Mouse (Mus musculus) lung, embryonic 14.5 days (tissue): Measurements from ENCODE around the gene Pik3r3. TPM values are rescaled to one million over a fixed set of nuclear protein-coding genes. Genes with fewer than 3 reads are reported as not detected.

Experiments
- ATAC-seq: fragments of 200-750 bp; cut with Nextera tagmentation; 2 replicates; pipeline ENCODE4 v1.8.0; 2017; ENCODE audit warnings: mild to moderate bottlenecking, moderate TSS enrichment, moderate library complexity; ENCODE audit not compliant: insufficient read depth
- DNase-seq: peaks from one replicate; pipeline ENCODE4 v3.0.0-alpha.2; 2015
- H3K27ac ChIP-seq: fragments of 300-500 bp; sonication (generic); 2 replicates; pipeline ENCODE4 v1.5.1; 2014; ENCODE audit warnings: low read depth, mild to moderate bottlenecking, moderate library complexity
- H3K27me3 ChIP-seq: fragments of 300-500 bp; sonication (generic); 2 replicates; pipeline ENCODE4 v1.6.1; 2014; ENCODE audit warnings: low read length, control low read depth; ENCODE audit not compliant: insufficient read depth
- H3K36me3 ChIP-seq: fragments of 300-500 bp; sonication (generic); 2 replicates; pipeline ENCODE4 v1.6.1; 2014; ENCODE audit warnings: control low read depth; ENCODE audit not compliant: insufficient read depth
- H3K4me1 ChIP-seq: fragments of 300-500 bp; sonication (generic); 2 replicates; pipeline ENCODE4 v1.6.1; 2014; ENCODE audit warnings: antibody characterized with exemption, control low read depth; ENCODE audit not compliant: insufficient read depth
- H3K4me2 ChIP-seq: fragments of 300-500 bp; sonication (generic); 2 replicates; pipeline ENCODE4 v1.6.1; 2014; ENCODE audit warnings: mild to moderate bottlenecking
- H3K4me3 ChIP-seq: fragments of 300-500 bp; sonication (generic); 2 replicates; pipeline ENCODE4 v1.5.1; 2014; ENCODE audit warnings: low read depth, low read length
- H3K9ac ChIP-seq: fragments of 300-500 bp; sonication (generic); 2 replicates; pipeline ENCODE4 v1.6.1; 2014
- H3K9me3 ChIP-seq: fragments of 300-500 bp; sonication (generic); 2 replicates; pipeline ENCODE4 v1.6.1; 2016; ENCODE audit warnings: low read depth, low read length, control low read depth
- CTCF ChIP-seq: IDR thresholded peaks from 2 replicates; pipeline ENCODE4 v1.5.1; 2016; ENCODE audit warnings: antibody characterized with exemption, low read depth
- WGBS: fragments of 180-500 bp; shearing (Covaris S2); extraction: QIAGEN DNeasy Blood & Tissue Kit; methylation state at CpG from one replicate; pipeline ENCODE4 v1.1.7; 2014; 5-methylcytosine and 5-hydroxymethylcytosine counted together
- polyA plus RNA-seq: library from polyadenylated mRNA; unstranded; fragments of >200 nt; fragmentation: Nextera tagmentation; extraction: Ambion mirVana; gene quantifications from 2 replicates; pipeline ENCODE4 v1.2.1, GENCODE M21; 2014

Gene Pik3r3
- 26.4 and 28.7 TPM in 2 replicates for polyA plus RNA-seq

DNA sequence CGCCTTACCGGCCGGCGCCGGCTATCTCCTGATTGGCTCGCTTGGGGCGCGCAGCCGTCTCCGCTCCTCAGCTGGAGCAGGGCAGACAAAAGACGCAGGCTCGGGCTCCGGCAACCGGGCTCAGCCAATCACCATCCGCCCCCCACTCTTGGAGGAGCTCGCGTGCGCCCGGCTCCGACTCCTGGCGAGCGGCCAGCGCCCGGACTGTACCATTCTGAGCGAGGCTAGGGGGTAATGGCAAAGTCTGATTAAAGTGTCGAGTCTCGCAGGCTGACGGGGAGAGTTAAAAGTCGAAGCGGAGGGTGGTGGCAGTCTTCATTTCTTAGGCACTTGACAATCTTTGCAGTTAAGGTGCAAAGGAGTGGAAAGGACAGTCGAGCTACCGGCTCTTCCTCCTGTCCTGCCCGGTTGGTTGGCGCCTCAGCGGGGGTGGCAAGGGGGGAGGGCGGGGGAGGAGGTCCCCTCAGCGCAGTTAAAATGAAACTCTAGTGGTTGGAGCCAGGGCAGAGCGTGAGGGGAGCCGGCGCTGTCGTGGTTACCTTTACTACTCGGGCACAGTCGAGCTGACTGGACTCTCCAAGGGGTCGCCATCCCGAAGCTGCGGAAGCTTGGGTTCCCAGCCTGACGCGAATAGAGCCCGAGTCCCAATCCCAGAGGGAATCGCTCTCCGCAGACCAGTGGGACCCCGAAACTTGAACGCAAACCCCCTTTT is at the start of gene Pik3r3:
TSS of gene Pik3r3 (plus strand) at position 479 of the 712 bp plus-strand sequence.
- DNase-seq, result peak; percentile 99
- TF ChIP-seq CTCF, result no peak
- Histone ChIP-seq H3K4me3 (peak within 1 kb of the TSS; percentile 62), H3K4me1 (0 out of 2 replicates have a peak, but pooled peaks cover 7% of the 10 kb centered on the region), H3K9ac (peak within 1 kb of the TSS; percentile 90), H3K27me3 (no peaks in the 10 kb centered on the region), H3K4me2 (peak within 1 kb of the TSS; percentile 68), H3K36me3 (no peaks in the 10 kb centered on the region), H3K9me3 (no peaks in the 10 kb centered on the region), H3K27ac (peak within 1 kb of the TSS; percentile 100)
- WGBS, result under 1% methylated on average over 52 of the region's 53 CpGs
- ATAC-seq, result peak; percentile 100

GRCm38 (mm10) chr4:116173072-116173471 is 48.3 kb upstream of the Pik3r3 start, which contains the start of the genes 1700042G07Rik and Gm49337:
Gene 1700042G07Rik (plus strand): TSS chr4:116173372.
Gene Gm49337 (plus strand): TSS chr4:116173384.
- Histone ChIP-seq H3K27me3 (no peaks in the 10 kb centered on the region), H3K9me3 (no peaks in the 10 kb centered on the region), H3K36me3 (no peaks in the 10 kb centered on the region), H3K9ac (no peak within 1 kb of the TSS), H3K27ac (no peak within 1 kb of the TSS), H3K4me1 (peaks cover 15% of the 10 kb centered on the region), H3K4me2 (no peak within 1 kb of the TSS), H3K4me3 (no peak within 1 kb of the TSS)
- no peak for ATAC-seq
- DNase-seq, result no peak
- TF ChIP-seq CTCF, result no peak
- WGBS, result 85% methylated on average over 6 of the region's 6 CpGs

GRCm38 (mm10) chr4:116173752-116174151 is 47.7 kb upstream of the Pik3r3 start:
- no peak for TF ChIP-seq CTCF
- Histone ChIP-seq H3K4me2 (no peak overlapping the region), H3K4me1 (peaks cover 15% of the 10 kb centered on the region), H3K4me3 (no peak overlapping the region), H3K9me3 (no peaks in the 10 kb centered on the region), H3K27ac (no peak overlapping the region), H3K36me3 (no peaks in the 10 kb centered on the region), H3K9ac (no peak overlapping the region), H3K27me3 (no peaks in the 10 kb centered on the region)
- DNase-seq (no peak), ATAC-seq (no peak)
- 82% methylated on average over 4 of the region's 4 CpGs for WGBS

DNA sequence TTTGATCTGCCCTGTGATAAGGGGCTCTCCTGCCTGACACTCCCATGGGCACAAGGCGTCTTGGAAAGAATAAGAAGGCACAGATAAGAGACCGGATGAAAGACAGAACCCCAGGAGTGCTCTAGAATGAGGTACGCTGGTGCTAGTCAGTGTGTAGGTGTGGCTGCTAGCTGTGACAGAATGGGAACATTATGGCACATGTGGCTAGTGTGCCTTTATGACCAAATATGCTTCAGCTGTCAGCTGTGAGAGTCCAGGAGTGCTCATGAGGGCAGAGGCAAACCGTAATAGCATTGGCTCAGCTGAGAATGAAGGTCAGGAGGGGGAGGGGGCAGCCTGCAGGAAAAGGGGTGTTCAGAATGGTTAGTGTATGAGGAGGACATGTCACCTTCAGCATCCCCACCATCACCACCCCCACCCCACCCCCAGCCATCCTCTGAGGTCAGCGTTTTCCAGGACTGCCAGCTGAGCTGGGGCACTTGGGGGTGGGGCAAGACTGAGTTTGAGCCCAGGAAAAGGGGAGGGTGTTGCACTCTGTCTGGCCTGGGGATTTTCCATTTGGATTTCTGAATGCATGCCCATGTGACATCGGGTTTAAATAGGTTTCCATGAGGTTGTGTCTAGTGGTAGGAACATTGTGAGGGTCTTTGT is 46.8 kb upstream of the Pik3r3 start:
- no peak overlapping the region for H3K9ac ChIP-seq
- no peaks in the 10 kb centered on the region for H3K27me3 ChIP-seq
- H3K4me1 ChIP-seq, result peaks cover 15% of the 10 kb centered on the region
- peak overlapping the region; percentile 67; the same call in 1 of the 2 replicates for H3K27ac ChIP-seq
- no peak overlapping the region for H3K4me2 ChIP-seq
- DNase-seq (no peak), ATAC-seq (no peak)
- no peaks in the 10 kb centered on the region for H3K9me3 ChIP-seq
- 26% methylated on average over 6 of the region's 6 CpGs for WGBS
- no peaks in the 10 kb centered on the region for H3K36me3 ChIP-seq
- no peak overlapping the region for H3K4me3 ChIP-seq
- TF ChIP-seq CTCF, result no peak

DNA sequence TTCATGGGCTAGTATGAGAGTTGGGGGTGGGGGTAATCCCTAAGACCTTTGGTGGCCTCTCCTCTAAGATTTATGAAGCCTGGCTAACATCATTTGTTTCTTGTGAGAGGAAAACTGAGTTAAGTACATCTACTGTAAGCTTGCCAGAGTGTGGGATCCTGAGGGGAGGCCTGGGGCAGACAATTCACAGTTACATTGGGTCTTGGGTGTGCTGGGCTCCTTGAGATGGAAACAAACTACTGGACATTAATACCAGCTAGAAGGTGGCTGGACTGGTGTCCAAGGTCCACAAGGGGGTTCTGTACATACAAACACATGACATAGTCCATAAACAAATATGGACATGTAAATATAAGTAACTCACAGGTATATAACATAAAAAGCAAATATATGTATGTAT is 46.3 kb upstream of the Pik3r3 start:
- DNase-seq (no peak), ATAC-seq (no peak)
- Histone ChIP-seq H3K4me1 (peaks cover 15% of the 10 kb centered on the region), H3K4me3 (no peak overlapping the region), H3K9ac (no peak overlapping the region), H3K27ac (peak overlapping the region; percentile 16; the same call in 1 of the 2 replicates), H3K4me2 (no peak overlapping the region), H3K9me3 (no peaks in the 10 kb centered on the region), H3K27me3 (no peaks in the 10 kb centered on the region), H3K36me3 (no peaks in the 10 kb centered on the region)
- no peak for TF ChIP-seq CTCF

GRCm38 (mm10) chr4:116175711-116176542 is 45.5 kb upstream of the Pik3r3 start:
- Histone ChIP-seq H3K4me2 (peak overlapping the region; percentile 58), H3K4me1 (peaks cover 15% of the 10 kb centered on the region), H3K27me3 (no peaks in the 10 kb centered on the region), H3K4me3 (peak overlapping the region; percentile 21), H3K9ac (peak overlapping the region; percentile 38), H3K36me3 (no peaks in the 10 kb centered on the region), H3K9me3 (no peaks in the 10 kb centered on the region), H3K27ac (peak overlapping the region; percentile 94)
- TF ChIP-seq CTCF, result no peak
- peak; percentile 33 for ATAC-seq
- DNase-seq, result peak; percentile 40
- WGBS, result 37% methylated on average over 7 of the region's 7 CpGs
